Mouse (Mus musculus): ENCODE data around the gene Ttc22.

- no peak for TF ChIP-seq CTCF (IDR thresholded peaks at IDR 0.05; ENCODE audit: control insufficient read depth, insufficient read depth, low read length)
- no peak for TF ChIP-seq POLR2A (IDR thresholded peaks at IDR 0.05; ENCODE audit: borderline replicate concordance, control insufficient read depth, low read depth, low read length)
Observed at GRCm38 (mm10) chr4:106627809-106628208, 5.6 kb downstream of the Ttc22 start.

Data from bone marrow, adult 2 months (tissue).